Mouse (Mus musculus) limb, embryonic 15.5 days (tissue): ENCODE results near the gene Ssxb6. TPM values are rescaled to one million over a fixed set of nuclear protein-coding genes. Genes with fewer than 3 reads are reported as not detected.
"Not testable (repeated sequence)": the region's sequence is repeated elsewhere in the genome, so short reads cannot be mapped to it uniquely, and the experiment has no call there.

Experiments
- ATAC-seq: fragments of 200-750 bp; cut with Nextera tagmentation; 2 replicates; pipeline ENCODE4 v1.8.0; 2017; ENCODE audit warnings: low read depth, moderate TSS enrichment; ENCODE audit not compliant: insufficient number of reproducible peaks, low FRiP score, low TSS enrichment
- H3K27ac ChIP-seq: fragments of 300-500 bp; sonication (generic); 2 replicates; pipeline ENCODE4 v1.5.1; 2015; ENCODE audit warnings: moderate library complexity, mild to moderate bottlenecking, inconsistent platforms
- H3K27me3 ChIP-seq: fragments of 300-500 bp; sonication (generic); 2 replicates; pipeline ENCODE4 v1.6.1; 2015; ENCODE audit warnings: inconsistent platforms
- H3K36me3 ChIP-seq: fragments of 300-500 bp; sonication (generic); 2 replicates; pipeline ENCODE4 v1.6.1; 2015; ENCODE audit warnings: inconsistent platforms
- H3K4me1 ChIP-seq: fragments of 300-500 bp; sonication (generic); 2 replicates; pipeline ENCODE4 v1.6.1; 2015; ENCODE audit warnings: inconsistent platforms
- H3K4me2 ChIP-seq: fragments of 300-500 bp; sonication (generic); 2 replicates; pipeline ENCODE4 v1.6.1; 2015; ENCODE audit warnings: mild to moderate bottlenecking, inconsistent platforms
- H3K4me3 ChIP-seq: fragments of 300-500 bp; sonication (generic); 2 replicates; pipeline ENCODE4 v1.5.1; 2015; ENCODE audit warnings: mild to moderate bottlenecking, inconsistent platforms
- H3K9ac ChIP-seq: fragments of 300-500 bp; sonication (generic); 2 replicates; pipeline ENCODE4 v1.6.1; 2015; ENCODE audit warnings: inconsistent platforms
- H3K9me3 ChIP-seq: fragments of 300-500 bp; sonication (generic); 2 replicates; pipeline ENCODE4 v1.6.1; 2016; ENCODE audit warnings: inconsistent platforms
- WGBS: fragments of 180-500 bp; shearing (Covaris S2); methylation state at CpG from one replicate; pipeline ENCODE4 v1.1.7; 2015; 5-methylcytosine and 5-hydroxymethylcytosine counted together
- polyA plus RNA-seq: library from polyadenylated mRNA; unstranded; fragments of >200 nt; fragmentation: Nextera tagmentation; extraction: Ambion mirVana; gene quantifications from 2 replicates; pipeline ENCODE4 v1.2.1, GENCODE M21; 2015

Gene Ssxb6
- polyA plus RNA-seq = not detected in 2 replicates

GRCm38 (mm10) chrX:8548155-8548554 lies at the start of gene Ssxb6:
Gene Ssxb6 (minus strand): TSS chrX:8548255.
- 68% methylated on average over 4 of the region's 4 CpGs for WGBS
- H3K27me3 ChIP-seq = not testable (repeated sequence)

GRCm38 (mm10) chrX:8591716-8592115 lies 43.7 kb upstream of the Ssxb6 start, which contains the start of gene Ssxb3:
Gene Ssxb3 (minus strand): TSS chrX:8591816.
- H3K4me1 ChIP-seq, H3K9ac ChIP-seq, H3K27ac ChIP-seq, H3K4me3 ChIP-seq, H3K36me3 ChIP-seq, H3K27me3 ChIP-seq, H3K9me3 ChIP-seq, H3K4me2 ChIP-seq, ATAC-seq: not testable (repeated sequence)
- 12% methylated on average over 1 of the region's 1 CpGs for WGBS

More at GRCm38 (mm10) chrX:8548155-8548554, at the start of gene Ssxb6:
- not testable (repeated sequence) for ATAC-seq, H3K4me1 ChIP-seq, H3K4me2 ChIP-seq, H3K27ac ChIP-seq, H3K36me3 ChIP-seq, H3K4me3 ChIP-seq, H3K9me3 ChIP-seq, H3K9ac ChIP-seq

- Histone ChIP-seq H3K9ac (no peak within 1 kb of the TSS), H3K4me1 (no peaks in the 10 kb centered on the region), H3K27ac (no peak within 1 kb of the TSS), H3K27me3 (no peaks in the 10 kb centered on the region), H3K4me3 (no peak within 1 kb of the TSS), H3K4me2 (no peak within 1 kb of the TSS), H3K9me3 (no peaks in the 10 kb centered on the region), H3K36me3 (no peaks in the 10 kb centered on the region)
- ATAC-seq = no peak
- 84% methylated on average over 2 of the region's 2 CpGs for WGBS
Observed at GRCm38 (mm10) chrX:8524854-8525253, 23.2 kb downstream of the Ssxb6 start, which contains the start of gene Gm14459. Gene Gm14459 (minus strand): TSS chrX:8524954.

Other genes starting within 250 kb of the Ssxb6 start
- not detected in 2 replicates for gene Ssxb10, start 220.8 kb downstream of the Ssxb6 start, polyA plus RNA-seq
- not detected in 2 replicates for gene Ssxb9, start 181.3 kb downstream of the Ssxb6 start, polyA plus RNA-seq
- not detected in 2 replicates for gene Ssxb1, start 134.9 kb downstream of the Ssxb6 start, polyA plus RNA-seq
- gene Ssxb2, start 86.5 kb downstream of the Ssxb6 start, polyA plus RNA-seq = not detected in 2 replicates
- gene Gm14459, start 23.3 kb downstream of the Ssxb6 start, polyA plus RNA-seq = not detected in 2 replicates
- gene Ssxb3, start 43.6 kb upstream of the Ssxb6 start, polyA plus RNA-seq = not detected in 2 replicates
- gene Ssxb8, start 142.6 kb upstream of the Ssxb6 start, polyA plus RNA-seq = not detected in 2 replicates
- not detected in 2 replicates for gene Ssx9, start 200.2 kb upstream of the Ssxb6 start, polyA plus RNA-seq